Mouse (Mus musculus): Measurements from ENCODE around the gene Diaph3.

Gene Diaph3

GRCm38 (mm10) chr14:87083911-87084310, 57.1 kb downstream of the Diaph3 start:
- no peak for DNase-seq

GRCm38 (mm10) chr14:87079725-87080124, 61.3 kb downstream of the Diaph3 start:
- no peak for DNase-seq

GRCm38 (mm10) chr14:87075021-87075531, 66.0 kb downstream of the Diaph3 start:
- DNase-seq, result no peak

GRCm38 (mm10) chr14:87064281-87064680, 76.8 kb downstream of the Diaph3 start:
- no peak for DNase-seq

GRCm38 (mm10) chr14:87056169-87056568, 84.9 kb downstream of the Diaph3 start:
- no peak for DNase-seq

- DNase-seq, result no peak
Measured at GRCm38 (mm10) chr14:87051187-87051586, 89.8 kb downstream of the Diaph3 start.

- DNase-seq, result no peak
Measured at GRCm38 (mm10) chr14:87044401-87044806, 96.6 kb downstream of the Diaph3 start.

GRCm38 (mm10) chr14:87020240-87020639, 120.8 kb downstream of the Diaph3 start:
- DNase-seq, result no peak

GRCm38 (mm10) chr14:87019687-87020086, 121.3 kb downstream of the Diaph3 start:
- DNase-seq, result peak; percentile 1

GRCm38 (mm10) chr14:86997318-86997717, 143.7 kb downstream of the Diaph3 start:
- no peak for DNase-seq

GRCm38 (mm10) chr14:86951169-86951568, 189.9 kb downstream of the Diaph3 start:
- no peak for DNase-seq

- no peak for DNase-seq
Measured at GRCm38 (mm10) chr14:86937953-86938352, 203.1 kb downstream of the Diaph3 start.

- no peak for DNase-seq
Measured at GRCm38 (mm10) chr14:86936424-86936823, 204.6 kb downstream of the Diaph3 start.

GRCm38 (mm10) chr14:86930763-86931162, 210.3 kb downstream of the Diaph3 start:
- no peak for DNase-seq

- no peak for DNase-seq
Measured at GRCm38 (mm10) chr14:86926827-86927226, 214.2 kb downstream of the Diaph3 start.

GRCm38 (mm10) chr14:86898898-86899297, 242.1 kb downstream of the Diaph3 start:
- no peak for DNase-seq

- no peak for DNase-seq
Measured at GRCm38 (mm10) chr14:86889070-86889804, 251.8 kb downstream of the Diaph3 start.

GRCm38 (mm10) chr14:86885417-86886098, 255.5 kb downstream of the Diaph3 start:
- DNase-seq, result no peak

GRCm38 (mm10) chr14:86869536-86869935, 271.5 kb downstream of the Diaph3 start:
- peak; percentile 6 for DNase-seq

GRCm38 (mm10) chr14:86867143-86867542, 273.9 kb downstream of the Diaph3 start:
- DNase-seq, result no peak

- no peak for DNase-seq
Measured at GRCm38 (mm10) chr14:86864053-86864452, 277.0 kb downstream of the Diaph3 start.

- no peak for DNase-seq
Measured at GRCm38 (mm10) chr14:86861277-86861946, 279.6 kb downstream of the Diaph3 start.

- DNase-seq, result no peak
Measured at GRCm38 (mm10) chr14:86847154-86847810, 293.8 kb downstream of the Diaph3 start.
